Mouse (Mus musculus) small intestine, adult 2 months (tissue): ENCODE data around the gene Timm13. TPM values are rescaled to one million over a fixed set of nuclear protein-coding genes. Genes with fewer than 3 reads are reported as not detected.

Experiments used
- H3K27ac ChIP-seq: fragments of 200-500 bp; 2 replicates; pipeline ENCODE4 v1.5.1; 2012; ENCODE audit warnings: low read depth, low read length, control low read depth, inconsistent platforms; ENCODE audit not compliant: insufficient read depth
- H3K27me3 ChIP-seq: fragments of 200-500 bp; 2 replicates; pipeline ENCODE4 v1.6.1; 2012; ENCODE audit warnings: mild to moderate bottlenecking, moderate library complexity, low read length, inconsistent platforms; ENCODE audit not compliant: control insufficient read depth, insufficient read depth
- H3K36me3 ChIP-seq: fragments of 200-500 bp; 2 replicates; pipeline ENCODE4 v1.6.1; 2012; ENCODE audit warnings: mild to moderate bottlenecking, low read length, control low read depth, inconsistent platforms; ENCODE audit not compliant: control insufficient read depth, insufficient read depth
- H3K4me1 ChIP-seq: fragments of 200-500 bp; 2 replicates; pipeline ENCODE4 v1.6.1; 2012; ENCODE audit warnings: low read length, inconsistent platforms, mixed read lengths; ENCODE audit not compliant: control insufficient read depth, insufficient read depth, insufficient read length
- H3K4me3 ChIP-seq: fragments of 200-500 bp; 2 replicates; pipeline ENCODE4 v1.5.1; 2012; ENCODE audit warnings: low read depth, mild to moderate bottlenecking, control low read depth, inconsistent platforms, low read length, moderate library complexity
- CTCF ChIP-seq: fragments of 200-500 bp; IDR thresholded peaks from 2 replicates; pipeline ENCODE4 v1.5.1; 2012; ENCODE audit warnings: low read depth, mild to moderate bottlenecking, control low read depth, inconsistent platforms, low read length, moderate library complexity, mixed read lengths; ENCODE audit not compliant: insufficient replicate concordance, insufficient read length; ENCODE audit errors: extremely low read depth
- POLR2A ChIP-seq: fragments of 200-500 bp; IDR thresholded peaks from 2 replicates; pipeline ENCODE4 v1.6.1; 2012; ENCODE audit warnings: low read depth, mild to moderate bottlenecking, control low read depth, inconsistent platforms, low read length, moderate library complexity
- WGBS: fragments of 180-500 bp; shearing (Covaris S2); methylation state at CpG from one replicate; pipeline ENCODE4 v1.1.7; 2018; 5-methylcytosine and 5-hydroxymethylcytosine counted together
- polyA plus RNA-seq: library from polyadenylated mRNA; depleted of rRNA; stranded (reverse); fragments of >200 nt; gene quantifications from 2 replicates; pipeline ENCODE4 v1.2.3, GENCODE M21; 2012

Timm13 gene
- polyA plus RNA-seq, 1 experiment: 250 TPM

GRCm38 (mm10) chr10:80895697-80896096, 5.1 kb downstream of the Timm13 start:
- WGBS: 77% methylated on average over 6 of the region's 6 CpGs
- Histone ChIP-seq H3K27ac (no peak overlapping the region), H3K4me1 (peaks cover 5% of the 10 kb centered on the region), H3K36me3 (0 out of 2 replicates have a peak, but pooled peaks cover 5% of the 10 kb centered on the region), H3K27me3 (no peaks in the 10 kb centered on the region), H3K4me3 (no peak overlapping the region)
- TF ChIP-seq POLR2A (no peak), CTCF (no peak)

GRCm38 (mm10) chr10:80895100-80895499, 5.7 kb downstream of the Timm13 start:
- TF ChIP-seq CTCF (no peak), POLR2A (no peak)
- Histone ChIP-seq H3K27ac (no peak overlapping the region), H3K4me3 (no peak overlapping the region), H3K27me3 (no peaks in the 10 kb centered on the region), H3K4me1 (peaks cover 4% of the 10 kb centered on the region), H3K36me3 (0 out of 2 replicates have a peak, but pooled peaks cover 5% of the 10 kb centered on the region)
- 75% methylated on average over 7 of the region's 7 CpGs for WGBS

- H3K27me3 ChIP-seq: 0 out of 2 replicates have a peak, but pooled peaks cover 4% of the 10 kb centered on the region
- H3K27ac ChIP-seq: no peak overlapping the region
- WGBS: 10% methylated on average over 11 of the region's 11 CpGs
- TF ChIP-seq CTCF: no peak
- no peak for TF ChIP-seq POLR2A
- H3K4me1 ChIP-seq: peaks cover 5% of the 10 kb centered on the region
- no peaks in the 10 kb centered on the region for H3K36me3 ChIP-seq
- H3K4me3 ChIP-seq: no peak overlapping the region
Measured at GRCm38 (mm10) chr10:80887181-80887580, 13.6 kb downstream of the Timm13 start.

GRCm38 (mm10) chr10:80881301-80881700, 19.5 kb downstream of the Timm13 start:
- Histone ChIP-seq H3K27me3 (no peaks in the 10 kb centered on the region), H3K4me1 (no peaks in the 10 kb centered on the region), H3K36me3 (no peaks in the 10 kb centered on the region), H3K27ac (no peak overlapping the region), H3K4me3 (no peak overlapping the region)
- 29% methylated on average over 10 of the region's 10 CpGs for WGBS
- TF ChIP-seq POLR2A (no peak), CTCF (peak; percentile 82)

GRCm38 (mm10) chr10:80880901-80881300, 19.9 kb downstream of the Timm13 start:
- 66% methylated on average over 2 of the region's 2 CpGs for WGBS
- Histone ChIP-seq H3K27me3 (no peaks in the 10 kb centered on the region), H3K4me3 (no peak overlapping the region), H3K36me3 (no peaks in the 10 kb centered on the region), H3K27ac (no peak overlapping the region), H3K4me1 (no peaks in the 10 kb centered on the region)
- TF ChIP-seq CTCF (no peak), POLR2A (no peak)

- Histone ChIP-seq H3K4me3 (no peak overlapping the region), H3K36me3 (no peaks in the 10 kb centered on the region), H3K27ac (no peak overlapping the region), H3K27me3 (no peaks in the 10 kb centered on the region), H3K4me1 (no peaks in the 10 kb centered on the region)
- WGBS: 11% methylated on average over 5 of the region's 5 CpGs
- TF ChIP-seq CTCF (peak; percentile 80; the same call in 1 of the 2 replicates), POLR2A (no peak)
Measured at GRCm38 (mm10) chr10:80880131-80880641, 20.6 kb downstream of the Timm13 start.

GRCm38 (mm10) chr10:80876594-80876993, 24.2 kb downstream of the Timm13 start:
- no peak overlapping the region for H3K27ac ChIP-seq
- TF ChIP-seq POLR2A: no peak
- no peak for TF ChIP-seq CTCF
- no peaks in the 10 kb centered on the region for H3K36me3 ChIP-seq
- peaks cover under 1% of the 10 kb centered on the region; the same call in 1 of the 2 replicates for H3K4me1 ChIP-seq
- H3K27me3 ChIP-seq: no peaks in the 10 kb centered on the region
- H3K4me3 ChIP-seq: no peak overlapping the region
- 31% methylated on average over 3 of the region's 3 CpGs for WGBS

- Histone ChIP-seq H3K4me3 (no peak overlapping the region), H3K4me1 (peaks cover 6% of the 10 kb centered on the region), H3K27me3 (no peaks in the 10 kb centered on the region), H3K27ac (no peak overlapping the region), H3K36me3 (no peaks in the 10 kb centered on the region)
- TF ChIP-seq CTCF (peak; percentile 45; the same call in 1 of the 2 replicates), POLR2A (no peak)
- WGBS: 26% methylated on average over 5 of the region's 5 CpGs
Measured at GRCm38 (mm10) chr10:80876028-80876427, 24.7 kb downstream of the Timm13 start.
